Mouse (Mus musculus) layer of hippocampus, postnatal 25 days (tissue): ENCODE results near the gene Nepro. TPM values are rescaled to one million over a fixed set of nuclear protein-coding genes. Genes with fewer than 3 reads are reported as not detected.

Source experiments
- DNase-seq, 2 experiments: peaks; one replicate each; pipeline ENCODE4 v3.0.0; 2022; ENCODE audit warnings: mixed read lengths in 2 of 2, low spot score in 1 of 2; ENCODE audit errors: extremely low spot score in 1 of 2
- total RNA-seq, 2 experiments: library from RNA; stranded (reverse); gene quantifications; 2 replicates each; pipeline ENCODE4 v1.2.3; 2021

Gene Nepro
- total RNA-seq, 2 experiments from 2014 or later, result 4.1 to 4.9 TPM

DNA sequence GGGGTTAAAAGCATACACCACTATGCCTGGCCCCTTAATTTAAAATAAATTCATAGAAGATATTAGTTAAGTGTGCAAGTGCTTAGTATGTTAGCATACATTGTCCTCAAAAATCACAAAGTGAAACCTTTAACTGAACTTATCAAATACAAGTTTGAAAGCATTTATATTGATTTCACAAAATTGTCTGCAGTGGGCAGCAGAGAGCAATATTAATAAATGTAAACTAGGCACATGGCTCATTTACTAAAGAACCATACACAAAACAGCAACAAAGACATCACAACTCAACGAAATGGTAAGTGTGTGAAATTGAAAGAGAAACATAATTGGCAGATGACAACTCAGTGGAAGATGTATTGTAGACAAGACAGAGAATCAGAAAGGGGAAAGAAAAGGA, 37.7 kb downstream of the Nepro start:
- DNase-seq, result no peak

DNA sequence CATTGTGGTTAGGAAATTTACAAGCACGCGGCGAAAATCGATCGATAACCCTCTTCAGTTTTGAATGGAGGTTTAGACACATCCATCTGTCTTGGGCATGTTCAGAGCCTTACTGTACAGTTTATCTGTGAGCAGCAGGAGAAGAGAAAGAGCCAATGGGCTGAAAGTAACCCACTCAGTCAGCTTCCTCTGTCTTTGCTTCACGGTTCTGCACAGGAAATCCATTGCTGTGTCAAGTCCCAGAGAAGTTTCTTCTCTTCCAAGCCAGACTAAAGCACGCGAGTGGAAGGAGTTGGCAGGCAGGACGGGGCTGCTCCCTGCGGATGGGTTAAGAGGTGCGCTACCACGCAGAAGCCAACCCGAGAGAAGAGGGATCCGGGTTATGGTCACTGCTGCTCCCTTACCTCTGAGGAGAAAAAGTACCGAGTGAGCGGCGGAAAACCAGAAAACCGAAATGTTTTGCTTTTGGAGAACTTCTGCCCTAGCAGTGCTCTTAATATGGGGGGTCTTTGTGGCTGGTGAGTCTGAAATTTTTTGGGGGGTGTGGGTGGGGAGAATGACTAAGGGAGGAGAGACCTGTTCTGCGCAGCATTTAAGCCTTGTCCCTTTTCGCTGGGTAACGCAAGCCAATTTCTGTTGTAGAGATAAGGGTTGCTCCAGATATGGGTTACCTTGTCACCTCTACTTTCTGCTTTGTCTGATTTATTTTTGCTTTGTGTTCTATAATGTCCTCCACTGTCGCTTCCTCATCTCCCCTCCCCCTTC, 41.6 kb downstream of the Nepro start, which contains the start of gene Cd200r1:
Gene Cd200r1, plus strand, starts transcription at position 182 of the 765 bp plus-strand sequence.
- no peak for DNase-seq

- DNase-seq, result no peak
Observed at GRCm38 (mm10) chr16:44766320-44766892, 42.3 kb downstream of the Nepro start.

DNA sequence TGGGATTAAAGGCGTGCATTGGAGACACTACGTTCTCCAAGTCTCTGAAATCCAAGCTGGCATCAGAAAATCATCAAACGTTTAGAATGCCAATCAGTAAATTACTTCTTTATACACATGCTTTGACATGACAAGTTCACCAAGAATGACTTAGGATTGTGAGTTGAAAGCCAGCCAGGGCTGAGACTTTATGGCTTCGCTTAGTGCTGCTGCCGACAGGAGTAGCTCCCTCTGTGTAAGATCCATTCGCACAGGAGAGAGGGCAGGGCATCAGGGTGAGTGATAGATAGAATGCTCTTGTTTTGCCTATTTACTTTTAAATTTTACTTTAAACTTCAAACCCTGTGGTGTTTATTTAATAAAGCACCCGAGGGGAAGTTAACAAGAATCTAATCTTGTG, 43.4 kb downstream of the Nepro start:
- DNase-seq, result no peak

- no peak for DNase-seq
Observed at GRCm38 (mm10) chr16:44767967-44768366, 43.9 kb downstream of the Nepro start.

GRCm38 (mm10) chr16:44772577-44772976, 48.5 kb downstream of the Nepro start:
- no peak for DNase-seq

GRCm38 (mm10) chr16:44773673-44774072, 49.6 kb downstream of the Nepro start:
- no peak for DNase-seq

- no peak for DNase-seq
Observed at GRCm38 (mm10) chr16:44774201-44774600, 50.1 kb downstream of the Nepro start.

- no peak for DNase-seq
Observed at GRCm38 (mm10) chr16:44778538-44779147, 54.5 kb downstream of the Nepro start.

DNA sequence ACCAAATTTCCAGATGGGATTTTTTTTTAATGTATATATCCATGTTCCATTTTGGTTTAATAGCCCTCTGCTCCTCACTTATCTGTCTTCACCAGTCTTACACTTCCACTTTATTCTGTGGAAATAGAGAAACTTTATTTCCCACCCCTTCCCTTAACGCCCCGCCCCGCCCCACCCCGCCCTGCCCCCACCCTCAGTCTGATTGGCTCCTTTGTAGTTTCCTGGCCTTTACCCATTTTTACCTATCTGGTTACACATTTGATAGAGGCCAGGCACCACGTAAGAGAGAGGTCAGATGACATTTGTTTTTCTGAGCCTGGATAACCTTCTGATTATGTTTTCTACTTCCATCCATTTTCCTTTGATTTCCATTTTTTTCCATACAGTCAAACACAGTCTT, 55.4 kb downstream of the Nepro start:
- DNase-seq, result no peak

DNA sequence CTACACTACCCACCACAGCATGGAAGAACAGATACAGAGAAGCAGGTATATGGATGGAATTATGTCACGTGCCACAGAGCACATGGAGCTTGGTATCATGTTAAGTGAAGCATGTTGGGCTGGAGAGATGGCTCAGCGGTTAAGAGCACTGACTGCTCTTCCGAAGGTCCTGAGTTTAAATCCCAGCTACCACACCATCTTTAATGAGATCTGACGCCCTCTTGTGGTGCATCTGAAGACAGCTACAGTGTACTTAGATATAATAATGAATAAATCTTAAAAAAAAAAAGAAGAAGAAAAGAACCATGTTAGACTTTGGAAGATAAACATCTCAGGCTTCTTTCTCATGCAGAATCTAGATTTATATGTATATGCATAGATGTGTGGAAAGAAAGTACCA, 56.6 kb downstream of the Nepro start:
- no peak for DNase-seq

Other genes with a start within 250 kb of the Nepro start
- 10 to 100 TPM in 1 of 2 experiments, 1 to 10 TPM in 1; 9.9 to 10.3 TPM for gene Boc, start 165.4 kb upstream of the Nepro start, total RNA-seq
- 10 to 100 TPM; 23.8 to 29.9 TPM for gene Gtpbp8, start 22.1 kb downstream of the Nepro start, total RNA-seq
- under 1 TPM in 1 of 2 experiments, not detected in 1; 0.40 TPM for gene Cd200r1, start 41.4 kb downstream of the Nepro start, total RNA-seq
- not detected for gene Cd200r4, start 87.4 kb downstream of the Nepro start, total RNA-seq
- not detected for gene Cd200r2, start 142.8 kb downstream of the Nepro start, total RNA-seq
- not detected for gene Cd200r3, start 219.4 kb downstream of the Nepro start, total RNA-seq